Mouse (Mus musculus): ENCODE measurements around the gene Neu3.
"Not testable (repeated sequence)": the region's sequence is repeated elsewhere in the genome, so short reads cannot be mapped to it uniquely, and the experiment has no call there.

Gene Neu3

GRCm38 (mm10) chr7:99834314-99834853 lies 6.2 kb upstream of the Neu3 start:
- no peak for DNase-seq (ENCODE audit: low spot score)

DNA sequence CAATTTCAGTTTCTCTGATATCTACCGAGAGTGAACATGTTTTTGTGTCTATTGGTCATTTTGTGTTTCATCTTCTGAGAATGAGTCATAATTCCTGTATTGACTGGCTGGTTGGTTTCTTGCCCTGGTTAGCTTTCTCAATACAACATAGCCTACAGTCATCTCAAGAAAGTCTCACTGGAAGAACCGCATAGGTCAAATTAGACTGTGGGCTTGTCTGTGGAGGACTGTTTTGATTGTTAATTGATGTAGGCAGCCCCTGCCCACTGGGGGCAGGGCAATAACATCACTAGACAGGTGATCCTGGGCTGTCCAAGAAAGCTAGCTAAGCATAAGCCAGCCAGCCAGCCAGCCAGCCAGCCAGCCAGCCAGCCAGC lies 5.6 kb upstream of the Neu3 start:
- no peak for DNase-seq (ENCODE audit: low spot score)

- DNase-seq (ENCODE audit: low spot score), result no peak
These were observed 5.1 kb upstream of the Neu3 start for GRCm38 (mm10) chr7:99833115-99833845.

DNA sequence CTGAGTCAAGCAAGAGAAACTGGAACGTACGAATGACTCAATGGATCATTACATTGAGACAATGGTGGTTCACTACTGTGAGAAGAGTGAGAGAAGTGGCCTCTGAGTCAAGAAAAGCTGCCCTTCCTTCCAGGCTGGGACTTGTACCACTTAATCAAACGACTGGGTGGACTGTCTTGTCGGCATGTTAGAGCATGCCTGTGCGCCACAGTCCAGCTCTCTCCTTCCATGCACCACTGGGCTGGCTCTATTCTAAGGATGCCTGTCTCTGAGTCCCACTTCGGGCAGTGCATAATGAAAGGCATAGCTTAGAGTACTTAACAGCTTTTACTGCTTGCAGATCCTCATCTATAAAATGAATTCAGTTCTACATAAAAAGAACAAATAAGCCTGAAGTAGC lies 2.1 kb downstream of the Neu3 start:
- no peak for DNase-seq (ENCODE audit: low spot score)

GRCm38 (mm10) chr7:99825511-99825910 lies 2.7 kb downstream of the Neu3 start:
- no peak for DNase-seq (ENCODE audit: low spot score)

DNA sequence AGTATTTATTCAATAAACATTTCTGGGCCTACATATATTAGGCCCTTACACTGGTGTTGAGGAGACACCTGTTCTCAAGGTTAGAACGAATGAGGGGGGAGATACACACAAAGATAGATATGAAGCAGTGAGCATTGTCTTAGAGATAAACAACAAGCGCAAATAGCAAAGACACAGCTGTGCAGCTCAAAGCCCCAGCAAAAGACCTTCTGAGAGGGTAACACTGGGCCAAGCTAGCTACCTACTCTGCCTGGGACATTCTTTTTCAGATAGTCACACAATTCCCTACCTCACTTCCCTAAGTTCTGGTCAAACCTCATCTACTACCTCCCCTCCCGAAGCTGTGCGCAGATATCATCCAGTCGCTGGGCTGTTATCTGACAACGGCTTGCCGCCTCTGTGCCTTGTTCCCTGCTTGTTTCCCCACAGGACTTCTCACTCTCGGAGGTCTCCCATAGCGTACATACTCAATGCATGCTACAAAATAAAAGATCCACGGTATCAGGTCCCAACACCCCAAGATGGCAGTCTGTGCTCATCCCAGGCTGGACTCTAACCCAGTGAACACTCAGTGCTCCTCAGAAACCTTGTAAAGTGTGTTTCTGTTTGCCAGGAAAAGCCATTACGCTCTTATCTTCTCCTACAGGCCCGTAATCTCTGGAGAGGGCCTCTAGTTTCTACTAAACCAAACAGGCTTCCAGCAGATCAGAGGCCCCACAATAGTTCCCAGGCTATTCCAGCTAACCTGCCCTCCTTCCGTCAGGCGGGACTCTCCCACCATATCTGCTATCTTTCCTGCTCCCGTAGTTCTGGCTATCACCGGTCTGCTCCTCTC lies 3.4 kb downstream of the Neu3 start:
- no peak for DNase-seq (ENCODE audit: low spot score)

DNA sequence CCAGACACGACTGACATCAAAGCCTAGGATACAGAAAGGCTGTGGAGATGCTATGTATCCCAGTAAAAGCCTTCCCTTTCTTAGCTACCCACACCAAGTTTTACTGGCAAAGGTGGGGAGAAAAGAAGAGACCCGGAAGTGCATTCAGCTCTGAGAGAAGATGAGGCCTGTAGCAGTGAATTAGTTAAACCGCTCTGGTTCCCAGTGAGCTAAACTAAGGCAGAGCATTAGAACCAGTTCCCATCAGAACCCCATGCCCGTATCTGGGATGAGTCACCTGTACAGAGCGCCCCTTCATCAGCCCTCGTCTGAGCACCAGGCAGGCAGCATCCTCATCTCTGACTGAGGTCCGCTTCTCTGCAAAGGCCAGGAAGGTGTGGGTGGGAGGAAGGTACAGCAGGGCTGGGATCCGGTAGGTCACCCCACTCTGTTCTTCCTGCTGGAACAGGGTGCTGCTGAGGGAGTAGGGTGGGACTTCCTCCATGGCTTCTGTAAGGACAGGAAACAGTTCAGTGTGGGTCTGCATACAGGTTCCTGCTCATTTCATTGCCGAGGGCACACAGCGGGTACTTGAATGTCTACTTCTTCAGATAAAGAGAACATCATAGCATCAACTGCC lies 5.1 kb downstream of the Neu3 start:
- no peak for DNase-seq (ENCODE audit: low spot score)

DNA sequence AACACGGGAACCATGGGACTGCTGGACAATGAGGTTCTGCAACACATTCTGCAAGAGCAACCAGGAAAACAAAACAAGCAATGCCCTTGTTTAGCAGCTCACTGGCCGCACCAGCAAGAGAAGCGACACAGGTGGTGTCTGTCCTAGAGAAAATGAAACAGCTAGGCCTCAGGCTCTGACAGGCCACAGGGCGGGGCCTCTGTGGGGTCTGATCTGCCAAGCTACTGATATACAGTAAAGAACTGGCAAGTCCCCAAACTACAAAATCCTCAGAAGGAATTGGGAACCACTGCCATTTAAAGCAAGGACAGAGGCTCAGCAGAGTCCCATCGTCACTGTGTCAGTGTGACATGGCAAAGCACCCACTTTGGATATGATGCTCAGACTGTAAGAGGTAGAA lies 5.8 kb downstream of the Neu3 start:
- DNase-seq (ENCODE audit: low spot score), result no peak

DNA sequence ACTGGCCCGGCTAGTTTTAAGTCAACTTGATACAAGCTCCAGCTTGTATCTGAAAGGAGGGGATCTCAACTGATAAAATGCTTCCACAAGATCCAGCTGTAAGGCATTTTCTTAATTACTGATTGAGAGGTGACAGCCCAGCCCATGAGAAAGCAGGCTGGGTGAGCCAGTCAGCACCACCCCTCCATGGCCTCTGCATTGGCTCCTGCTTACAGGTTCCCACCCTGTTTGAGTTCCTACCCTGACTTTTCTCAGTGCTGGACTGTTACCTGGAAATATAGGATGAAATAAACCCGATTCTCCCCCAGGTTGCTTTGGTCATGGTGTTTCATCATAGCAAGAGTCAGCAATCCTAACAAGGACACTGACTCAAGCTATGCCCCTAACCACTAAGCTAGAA lies 6.3 kb downstream of the Neu3 start:
- no peak for DNase-seq (ENCODE audit: low spot score)

DNA sequence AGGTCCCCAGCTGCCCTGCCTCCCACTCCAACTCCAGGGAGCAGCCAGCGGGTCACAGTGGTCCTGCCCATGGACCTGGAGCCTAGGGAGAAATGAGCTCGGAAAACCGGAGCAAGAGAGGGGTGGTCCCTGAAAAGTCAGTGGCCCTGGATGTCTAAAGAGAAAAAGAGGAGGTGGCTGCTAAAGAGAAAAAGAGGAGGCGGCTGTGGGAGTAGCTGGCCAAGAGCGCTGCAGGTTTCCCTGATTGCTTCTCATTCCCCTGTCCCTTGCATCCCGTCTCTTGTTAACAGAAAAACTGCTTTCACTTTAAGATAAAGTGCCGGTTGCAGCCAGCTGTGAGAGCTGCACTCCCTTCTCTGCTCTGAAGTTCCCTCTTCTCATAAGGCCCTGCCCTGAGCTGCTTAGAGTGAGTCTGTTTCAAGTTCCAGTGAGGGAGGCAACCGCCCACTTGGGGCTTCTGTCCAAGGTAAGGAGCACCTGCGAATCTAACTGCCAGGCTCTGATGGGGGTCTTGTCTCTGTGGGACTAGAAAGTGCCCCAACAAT lies 10.0 kb downstream of the Neu3 start:
- DNase-seq (ENCODE audit: low spot score), result not testable (repeated sequence)

GRCm38 (mm10) chr7:99813394-99813793 lies 14.8 kb downstream of the Neu3 start:
- DNase-seq (ENCODE audit: low spot score), result no peak

- no peak for DNase-seq (ENCODE audit: low spot score)
These were observed 16.6 kb downstream of the Neu3 start for GRCm38 (mm10) chr7:99811661-99812060.

DNA sequence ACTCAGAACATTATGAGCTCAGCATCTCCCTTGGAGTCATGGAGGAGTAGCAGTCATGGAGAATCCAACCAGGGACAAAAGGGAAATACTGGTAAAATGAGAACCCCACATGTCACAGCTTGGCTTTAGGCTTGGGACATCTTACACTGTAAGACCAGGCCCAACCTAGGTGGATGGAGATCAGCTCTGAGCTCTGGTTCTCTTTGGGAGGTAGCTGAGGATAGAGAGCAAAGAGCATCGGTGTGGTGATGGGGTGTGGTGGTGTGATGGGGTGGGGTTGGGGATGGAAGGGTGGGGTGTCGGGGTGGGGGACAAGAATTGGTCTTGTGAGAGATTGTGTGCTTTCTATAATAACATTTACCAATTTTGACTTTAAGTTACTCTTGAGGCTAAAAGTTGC lies 17.4 kb downstream of the Neu3 start:
- no peak for DNase-seq (ENCODE audit: low spot score)

- not testable (repeated sequence) for DNase-seq (ENCODE audit: low spot score)
These were observed 21.2 kb downstream of the Neu3 start for GRCm38 (mm10) chr7:99807043-99807442.

GRCm38 (mm10) chr7:99805340-99805739 lies 22.9 kb downstream of the Neu3 start:
- DNase-seq (ENCODE audit: low spot score), result no peak

GRCm38 (mm10) chr7:99804033-99804432 lies 24.2 kb downstream of the Neu3 start:
- not testable (repeated sequence) for DNase-seq (ENCODE audit: low spot score)

DNA sequence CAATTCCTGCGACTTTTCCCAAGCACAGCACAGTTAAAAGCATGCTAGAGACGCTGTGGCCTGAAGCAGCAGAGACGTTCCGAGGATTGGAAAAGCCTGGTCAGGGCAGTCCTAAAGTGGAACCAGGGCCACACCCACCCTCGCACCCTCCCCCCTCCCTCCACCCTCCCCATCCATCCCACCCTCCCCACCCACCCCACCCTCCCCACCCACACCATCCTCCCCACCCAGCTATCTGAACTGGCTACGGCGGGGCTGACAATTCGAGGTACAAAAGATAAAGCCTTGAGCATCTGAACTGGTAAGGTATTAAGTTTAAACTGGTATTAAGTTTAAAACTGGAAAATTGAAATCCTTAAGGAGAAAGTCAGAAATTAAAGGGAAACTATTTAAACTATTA lies 24.7 kb downstream of the Neu3 start:
- DNase-seq (ENCODE audit: low spot score), result no peak

DNA sequence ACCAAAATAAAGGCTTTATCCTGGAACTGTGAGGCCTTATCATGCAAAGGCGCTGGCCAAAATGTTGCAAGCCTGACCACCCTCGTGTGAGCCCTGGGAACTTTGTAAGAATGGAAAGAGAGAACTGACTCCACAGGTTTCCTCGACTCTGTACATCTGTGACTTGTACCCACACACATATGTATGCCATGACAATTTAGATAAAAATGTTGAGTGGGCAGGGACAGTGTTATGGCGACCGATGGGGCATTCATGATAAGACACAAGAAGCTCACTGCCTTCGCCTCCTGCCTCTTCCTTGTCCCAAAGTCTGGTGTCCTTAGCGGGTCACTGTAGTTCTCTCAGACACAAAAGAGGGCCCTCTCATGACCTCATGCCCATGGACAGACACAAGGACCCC lies 29.1 kb downstream of the Neu3 start:
- no peak for DNase-seq (ENCODE audit: low spot score)

GRCm38 (mm10) chr7:99797911-99798647 lies 30.1 kb downstream of the Neu3 start:
- no peak for DNase-seq (ENCODE audit: low spot score)

DNA sequence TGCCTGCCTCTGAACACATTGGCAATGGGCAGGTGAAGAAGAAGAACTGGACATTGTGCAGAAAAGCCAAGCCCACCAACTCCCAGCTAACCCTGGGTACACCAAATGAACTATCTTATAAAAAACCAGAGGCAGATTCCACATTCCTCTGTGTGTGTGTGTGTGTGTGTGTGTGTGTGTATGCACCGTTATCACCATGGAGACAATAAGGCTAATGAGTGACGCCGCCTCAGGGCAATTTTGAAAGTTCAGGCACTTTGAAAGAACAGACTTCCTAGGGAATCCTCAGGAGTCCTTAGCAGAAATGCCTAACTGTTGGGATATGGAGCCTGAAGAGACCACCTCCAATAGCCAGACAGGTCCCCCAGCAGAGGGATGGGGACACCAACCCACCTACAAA lies 31.0 kb downstream of the Neu3 start:
- no peak for DNase-seq (ENCODE audit: low spot score)

GRCm38 (mm10) chr7:99796471-99796870 lies 31.7 kb downstream of the Neu3 start:
- DNase-seq (ENCODE audit: low spot score), result no peak
